Mouse (Mus musculus): ENCODE measurements around the gene Ints1. TPM values are rescaled to one million over a fixed set of nuclear protein-coding genes. Genes with fewer than 3 reads are reported as not detected.

Ints1 gene
- total and polyA plus RNA-seq, 3 experiments, result 77.9 to 89.2 TPM; not detected in 1

- Histone ChIP-seq H3K79me2 (ENCODE audit: control insufficient read depth, insufficient read depth, low read length, poor library complexity) (no peaks in the 10 kb centered on the region), H3K4me3 (ENCODE audit: control insufficient read depth in 1 of 2, insufficient read depth in 1 of 2, low read depth in 2 of 2, low read length in 2 of 2) (no peak overlapping the region), H3K27me3 (ENCODE audit: control insufficient read depth in 1 of 2, insufficient read depth in 2 of 2, low read length in 2 of 2) (no peaks in the 10 kb centered on the region), H3K27ac (ENCODE audit: control insufficient read depth, low read depth, low read length) (no peak overlapping the region), H3K9ac (ENCODE audit: control insufficient read depth, low read depth, low read length, poor library complexity, severe bottlenecking) (no peak overlapping the region), H3K36me3 (ENCODE audit: control insufficient read depth in 1 of 2, insufficient read depth in 2 of 2, low read length in 2 of 2) (peaks cover 0 to 8% of the 10 kb centered on the region in 2 experiments; a peak in 2 of 4 replicates), H3K9me3 (replicated peaks; ENCODE audit: insufficient read depth, low read length) (no peaks in the 10 kb centered on the region), H3K4me1 (ENCODE audit: control insufficient read depth in 1 of 2, insufficient read depth in 2 of 2, low read length in 2 of 2) (peaks cover 4 to 21% of the 10 kb centered on the region in 2 experiments; a peak in 3 of 4 replicates)
- no peak for TF ChIP-seq POLR2AphosphoS2 (IDR thresholded peaks at IDR 0.05; ENCODE audit: low read length)
- TF ChIP-seq SIN3A (IDR thresholded peaks at IDR 0.05; ENCODE audit: low read length), result no peak
- no peak for TF ChIP-seq TBP (IDR thresholded peaks at IDR 0.05; ENCODE audit: low read depth, low read length)
- TF ChIP-seq NRF1 (IDR thresholded peaks at IDR 0.05; ENCODE audit: insufficient read depth, low read depth, low read length, poor library complexity, severe bottlenecking), result no peak
- TF ChIP-seq POLR2AphosphoS5 (IDR thresholded peaks at IDR 0.05; ENCODE audit: borderline replicate concordance, low read depth, low read length), result no peak
- no peak for TF ChIP-seq ZMIZ1 (IDR thresholded peaks at IDR 0.05; ENCODE audit: low read depth, low read length)
- no peak for TF ChIP-seq MAZ (IDR thresholded peaks at IDR 0.05; ENCODE audit: low read depth, low read length)
- TF ChIP-seq GABPA (IDR thresholded peaks at IDR 0.05; ENCODE audit: low read depth, low read length), result no peak
- DNase-seq (ENCODE audit: low read depth, low spot score), result no peak
Observed at GRCm38 (mm10) chr5:139706496-139706895, 69.0 kb downstream of the Ints1 start.

GRCm38 (mm10) chr5:139702905-139703304 is 72.6 kb downstream of the Ints1 start:
- Histone ChIP-seq H3K27ac (ENCODE audit: control insufficient read depth, low read depth, low read length) (peak overlapping the region; percentile 66), H3K9ac (ENCODE audit: control insufficient read depth, low read depth, low read length, poor library complexity, severe bottlenecking) (peak overlapping the region; percentile 53), H3K4me1 (ENCODE audit: control insufficient read depth in 1 of 2, insufficient read depth in 2 of 2, low read length in 2 of 2) (peaks cover 4 to 21% of the 10 kb centered on the region in 2 experiments; a peak in 3 of 4 replicates), H3K4me3 (ENCODE audit: control insufficient read depth in 1 of 2, insufficient read depth in 1 of 2, low read depth in 2 of 2, low read length in 2 of 2) (peak overlapping the region; percentile 1 to 23), H3K9me3 (replicated peaks; ENCODE audit: insufficient read depth, low read length) (no peaks in the 10 kb centered on the region), H3K27me3 (ENCODE audit: control insufficient read depth in 1 of 2, insufficient read depth in 2 of 2, low read length in 2 of 2) (no peaks in the 10 kb centered on the region), H3K36me3 (ENCODE audit: control insufficient read depth in 1 of 2, insufficient read depth in 2 of 2, low read length in 2 of 2) (peaks cover 0 to 8% of the 10 kb centered on the region in 2 experiments; a peak in 2 of 4 replicates), H3K79me2 (ENCODE audit: control insufficient read depth, insufficient read depth, low read length, poor library complexity) (no peaks in the 10 kb centered on the region)
- peak; percentile 82 for DNase-seq (ENCODE audit: low read depth, low spot score)
- TF ChIP-seq ELF1 (IDR thresholded peaks at IDR 0.05; ENCODE audit: low read depth, low read length) (no peak), MEF2A (IDR thresholded peaks at IDR 0.05; ENCODE audit: extremely low read depth, insufficient replicate concordance, low read depth, low read length, poor library complexity, severe bottlenecking) (no peak), UBTF (IDR thresholded peaks at IDR 0.05; ENCODE audit: borderline replicate concordance, insufficient read depth, low read depth, low read length) (no peak), ZC3H11A (IDR thresholded peaks at IDR 0.05; ENCODE audit: low read depth, low read length) (no peak), EP300 (IDR thresholded peaks at IDR 0.05; ENCODE audit: low read depth in 1 of 2, low read length in 2 of 2) (peak in 1 of 2 experiments; percentile 13; a peak in 1 of 4 replicates), JUND (IDR thresholded peaks at IDR 0.05; ENCODE audit: low read depth, low read length) (no peak), NELFE (IDR thresholded peaks at IDR 0.05; ENCODE audit: low read depth, low read length) (no peak), MYC (IDR thresholded peaks at IDR 0.05; ENCODE audit: low read depth, low read length) (0 out of 2 replicates have a peak, but pooled peaks have one; percentile 22), MYB (IDR thresholded peaks at IDR 0.05; ENCODE audit: low read depth, low read length) (no peak), POLR2AphosphoS2 (IDR thresholded peaks at IDR 0.05; ENCODE audit: low read length) (no peak), CHD2 (IDR thresholded peaks at IDR 0.05; ENCODE audit: low read length) (peak; percentile 40), RAD21 (IDR thresholded peaks at IDR 0.05; ENCODE audit: low read depth, low read length) (peak; percentile 8), MAX (IDR thresholded peaks at IDR 0.05; ENCODE audit: low read length) (no peak), RCOR1 (IDR thresholded peaks at IDR 0.05; ENCODE audit: low read depth, low read length) (no peak), ETS1 (IDR thresholded peaks at IDR 0.05; ENCODE audit: low read depth, low read length) (no peak), HCFC1 (IDR thresholded peaks at IDR 0.05; ENCODE audit: low read depth, low read length) (no peak), E2F4 (IDR thresholded peaks at IDR 0.05; ENCODE audit: borderline replicate concordance, low read depth, low read length) (no peak), SIN3A (IDR thresholded peaks at IDR 0.05; ENCODE audit: low read length) (0 out of 2 replicates have a peak, but pooled peaks have one; percentile 18), KAT2A (conservative IDR thresholded peaks at IDR 0.05; ENCODE audit: low read depth, low read length) (no peak), MAZ (IDR thresholded peaks at IDR 0.05; ENCODE audit: low read depth, low read length) (0 out of 2 replicates have a peak, but pooled peaks have one; percentile 19), USF1 (IDR thresholded peaks at IDR 0.05; ENCODE audit: low read depth, low read length) (no peak), NRF1 (IDR thresholded peaks at IDR 0.05; ENCODE audit: insufficient read depth, low read depth, low read length, poor library complexity, severe bottlenecking) (no peak), TAL1 (IDR thresholded peaks at IDR 0.05; ENCODE audit: low read length) (no peak), BHLHE40 (IDR thresholded peaks at IDR 0.05; ENCODE audit: borderline replicate concordance, low read depth, low read length) (peak; percentile 58), TCF12 (IDR thresholded peaks at IDR 0.05; ENCODE audit: low read depth, low read length) (0 out of 2 replicates have a peak, but pooled peaks have one; percentile 5), MXI1 (IDR thresholded peaks at IDR 0.05; ENCODE audit: low read depth, low read length) (no peak), ZMIZ1 (IDR thresholded peaks at IDR 0.05; ENCODE audit: low read depth, low read length) (no peak)

Measured in MEL (cell line).